Mouse (Mus musculus) G1E-ER4 (cell line): ENCODE measurements around the gene Atp10a. TPM values are rescaled to one million over a fixed set of nuclear protein-coding genes. Genes with fewer than 3 reads are reported as not detected.

Experiments used
- GATA1 ChIP-seq: IDR thresholded peaks from one replicate; pipeline ENCODE4 v1.8.0; 2012; ENCODE audit warnings: low read length, inconsistent platforms
- polyA plus RNA-seq: library from polyadenylated mRNA; stranded (reverse); fragments of >175 nt; gene quantifications from 2 replicates; pipeline ENCODE4 v1.2.3, GENCODE M21; 2012

The Atp10a gene
- polyA plus RNA-seq, 1 experiment = not detected

DNA sequence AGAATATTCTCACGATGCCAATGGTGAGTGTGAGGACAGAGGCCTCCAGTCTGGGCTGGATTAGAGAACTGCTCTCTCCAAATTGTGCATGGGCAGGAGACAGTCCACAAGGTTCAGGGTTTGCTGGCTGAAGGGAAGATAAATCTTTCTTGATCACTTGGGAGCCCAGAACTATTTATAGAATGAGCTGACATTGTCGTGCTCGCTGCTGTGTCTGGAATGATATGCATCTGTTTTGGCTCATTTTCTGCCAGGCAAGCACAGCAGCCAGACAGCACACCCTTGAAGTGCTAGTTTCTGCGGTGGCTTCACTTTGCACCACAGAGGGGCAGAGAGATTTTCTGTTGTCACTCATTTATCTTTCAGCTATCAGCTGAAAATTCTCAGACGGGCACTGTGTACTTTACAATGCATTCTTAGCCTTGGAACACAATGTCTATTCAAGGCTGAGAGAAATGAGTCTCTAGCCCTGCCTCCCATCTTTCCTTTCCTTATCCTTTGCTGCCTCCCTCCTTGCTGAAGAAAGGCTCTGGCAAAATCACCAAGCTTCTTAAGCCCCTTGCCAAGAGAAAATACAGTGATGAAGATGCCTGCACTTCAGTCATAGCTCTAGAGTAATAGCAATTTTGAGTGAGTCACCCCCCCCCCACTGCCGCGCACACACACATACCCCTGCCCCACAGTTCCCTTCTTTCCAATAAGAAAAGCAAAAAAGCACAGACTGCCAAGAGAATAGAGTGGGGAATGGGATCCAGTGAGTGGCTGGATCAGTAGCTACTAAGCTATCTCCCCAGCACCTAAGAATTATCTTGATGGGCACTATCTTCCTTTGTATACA is 132.7 kb downstream of the Atp10a start:
- no peak for TF ChIP-seq GATA1

DNA sequence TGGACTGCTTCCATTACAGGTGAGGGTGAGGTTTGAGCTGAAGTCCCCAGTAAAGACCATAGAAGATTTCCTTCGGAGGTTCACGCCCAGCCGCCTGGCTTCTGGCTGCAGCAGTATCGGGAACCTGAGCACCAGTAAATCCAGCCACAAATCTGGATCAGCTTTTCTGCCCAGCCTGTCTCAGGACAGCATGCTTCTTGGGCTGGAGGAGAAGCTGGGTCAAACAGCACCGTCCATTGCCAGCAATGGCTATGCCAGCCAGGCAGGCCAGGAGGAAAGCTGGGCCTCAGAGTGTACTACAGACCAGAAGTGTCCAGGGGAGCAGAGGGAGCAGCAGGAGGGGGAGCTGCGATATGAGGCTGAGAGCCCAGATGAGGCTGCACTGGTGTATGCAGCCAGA is 141.3 kb downstream of the Atp10a start:
- no peak for TF ChIP-seq GATA1

DNA sequence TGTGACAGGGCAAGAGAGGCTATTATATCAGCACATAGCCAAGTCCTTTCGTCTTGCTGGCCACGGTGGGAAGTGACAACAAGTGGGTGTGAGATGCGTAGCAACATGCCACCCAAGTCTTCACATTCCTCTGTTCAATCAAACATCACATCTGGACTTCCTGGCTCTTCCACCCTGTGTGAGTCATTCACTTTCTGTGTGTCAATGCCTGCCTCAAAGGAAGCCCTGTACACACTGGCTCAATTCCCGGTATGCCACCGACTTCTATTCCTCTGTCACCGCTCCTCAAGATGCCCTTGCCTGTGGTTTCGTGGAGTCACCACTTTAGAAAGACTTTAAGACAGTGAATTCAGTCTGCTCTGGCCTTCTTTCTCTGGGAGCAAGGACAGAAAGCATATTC is 144.9 kb downstream of the Atp10a start:
- no peak for TF ChIP-seq GATA1

DNA sequence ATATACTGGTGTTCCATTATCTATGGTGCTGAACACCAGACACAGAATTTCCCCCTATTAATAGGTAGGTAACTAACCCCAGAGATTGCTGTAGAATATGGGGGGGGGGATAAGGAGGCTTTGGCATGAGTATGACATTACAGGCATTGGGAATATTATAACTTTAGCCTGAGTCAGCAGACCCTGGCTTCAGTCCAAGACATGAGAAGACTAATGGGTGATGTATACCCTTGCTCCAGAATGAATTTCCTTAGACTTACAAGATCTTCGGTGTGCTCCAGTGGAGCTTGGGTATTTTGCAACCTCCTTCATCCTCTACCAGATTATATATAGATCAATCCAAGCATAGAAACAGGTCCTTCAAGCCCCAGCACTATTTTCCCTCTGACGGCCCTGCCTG is 145.8 kb downstream of the Atp10a start:
- no peak for TF ChIP-seq GATA1

DNA sequence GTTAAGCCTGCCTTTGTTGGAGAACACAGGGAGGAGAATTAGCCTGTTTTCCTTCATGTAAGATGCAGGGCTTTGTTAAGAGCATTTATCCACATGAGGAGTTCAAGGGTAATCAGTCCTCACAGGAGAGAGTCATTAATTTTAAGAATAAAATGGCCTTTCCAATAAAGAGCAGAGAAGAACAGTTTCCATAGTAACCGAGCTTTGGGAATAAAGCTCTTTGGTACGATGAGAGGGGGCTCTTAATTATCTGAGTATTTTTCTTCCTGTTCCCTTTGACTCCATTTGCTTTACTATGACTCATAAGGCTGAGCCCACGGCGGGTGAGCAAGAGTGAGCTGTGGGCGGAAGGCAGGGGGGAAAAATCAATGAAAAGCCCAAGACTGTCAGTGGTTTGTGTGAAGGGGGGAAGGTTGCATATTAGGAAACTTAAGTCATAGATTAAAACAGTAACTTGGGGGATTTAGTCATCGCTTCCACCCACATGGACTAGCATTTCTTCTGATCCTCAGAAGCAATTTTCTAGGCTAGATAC is 166.2 kb downstream of the Atp10a start:
- TF ChIP-seq GATA1 = no peak

DNA sequence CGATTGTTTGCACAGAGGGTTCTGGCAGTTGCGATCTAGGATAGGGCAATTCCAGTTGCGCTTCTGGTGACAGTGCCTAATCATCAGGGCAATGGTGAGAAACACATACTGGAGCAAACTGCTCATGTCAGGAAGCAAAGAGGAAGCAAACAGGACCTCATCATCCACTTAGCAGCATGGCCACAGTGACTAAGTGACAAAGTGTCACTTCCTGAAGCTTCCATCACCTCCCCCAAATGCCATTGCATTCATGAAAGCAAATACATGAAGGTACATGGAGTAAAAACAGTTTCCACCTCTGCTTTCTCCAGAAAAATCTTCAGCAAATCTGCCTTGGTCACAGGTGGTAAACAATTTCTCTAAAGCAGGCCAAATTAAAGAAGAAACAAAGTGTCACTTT is 168.7 kb downstream of the Atp10a start:
- no peak for TF ChIP-seq GATA1

DNA sequence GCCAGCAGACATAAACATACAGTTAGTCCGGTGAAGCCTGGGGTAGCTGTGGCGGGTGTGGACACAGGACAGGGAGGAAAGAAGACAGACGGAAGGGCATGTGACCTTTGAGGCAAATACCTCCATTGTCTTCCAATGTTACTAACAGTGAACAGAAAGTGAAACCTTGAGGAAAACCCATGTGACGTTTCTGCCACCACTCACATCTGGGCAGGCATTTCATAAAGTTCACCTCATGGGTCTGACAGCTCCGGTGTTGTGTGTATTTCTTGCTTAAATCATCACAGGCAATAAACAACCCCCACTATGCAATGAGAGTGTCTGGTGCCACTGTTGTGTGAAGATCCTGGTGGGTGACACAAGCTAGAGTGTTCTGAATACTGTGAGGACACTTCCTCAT is 173.1 kb downstream of the Atp10a start:
- no peak for TF ChIP-seq GATA1

DNA sequence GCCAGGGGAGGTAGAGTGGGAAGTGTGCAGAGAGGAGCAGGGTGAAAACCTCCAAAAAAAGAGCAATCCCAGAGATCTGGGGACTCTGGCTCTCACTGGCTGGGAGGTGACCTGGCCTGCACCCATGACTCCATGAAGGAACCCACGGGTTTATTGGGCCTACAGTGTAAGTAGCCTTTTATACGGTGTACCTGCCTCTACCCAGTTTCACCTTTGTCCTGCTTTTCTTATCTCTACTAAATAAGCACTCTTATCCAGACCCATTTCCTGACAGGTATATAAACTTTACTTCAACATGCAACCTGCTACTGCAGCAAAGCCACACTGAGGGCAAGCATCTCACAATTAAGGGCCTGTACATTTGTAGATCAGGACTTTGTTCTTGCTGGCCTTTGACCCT is 184.4 kb downstream of the Atp10a start:
- no peak for TF ChIP-seq GATA1

DNA sequence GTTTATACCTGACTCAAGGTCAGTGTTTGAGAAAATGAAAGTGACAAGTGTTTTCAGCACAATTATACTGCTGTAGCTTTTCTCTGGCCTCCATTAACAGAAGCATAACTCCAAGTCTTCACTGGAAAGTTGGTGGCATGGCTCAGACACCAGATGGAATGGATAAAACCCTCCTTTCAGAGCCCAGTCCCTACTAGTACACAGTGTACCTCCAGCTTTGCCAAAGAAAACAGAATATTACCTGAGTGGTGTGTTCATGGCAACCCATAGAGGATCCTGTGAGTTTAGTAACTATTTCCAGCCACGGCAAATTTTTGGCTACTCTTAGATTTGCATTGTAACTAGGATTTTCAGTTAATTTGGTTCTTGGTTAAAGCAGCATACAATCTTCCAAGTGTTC is 185.1 kb downstream of the Atp10a start:
- no peak for TF ChIP-seq GATA1

DNA sequence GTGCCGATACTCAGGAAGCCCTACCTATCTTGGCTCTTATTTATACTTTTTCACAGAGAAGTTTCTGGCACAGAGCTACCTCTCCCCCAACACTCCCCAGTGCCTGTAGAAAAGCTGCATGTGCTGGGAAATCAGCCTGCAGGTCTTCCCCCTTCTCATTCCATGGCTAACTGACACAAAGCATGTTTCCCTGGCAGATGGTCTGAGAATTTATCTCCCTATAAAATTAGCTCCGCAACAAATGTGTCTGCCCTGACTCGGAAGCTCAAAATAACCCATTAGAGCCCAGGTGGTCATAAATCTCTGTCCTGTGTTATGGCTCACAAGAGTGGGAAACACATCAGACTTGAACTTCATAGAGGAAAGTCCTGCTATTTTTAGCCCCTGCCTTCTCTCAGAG is 186.9 kb downstream of the Atp10a start:
- TF ChIP-seq GATA1 = no peak

DNA sequence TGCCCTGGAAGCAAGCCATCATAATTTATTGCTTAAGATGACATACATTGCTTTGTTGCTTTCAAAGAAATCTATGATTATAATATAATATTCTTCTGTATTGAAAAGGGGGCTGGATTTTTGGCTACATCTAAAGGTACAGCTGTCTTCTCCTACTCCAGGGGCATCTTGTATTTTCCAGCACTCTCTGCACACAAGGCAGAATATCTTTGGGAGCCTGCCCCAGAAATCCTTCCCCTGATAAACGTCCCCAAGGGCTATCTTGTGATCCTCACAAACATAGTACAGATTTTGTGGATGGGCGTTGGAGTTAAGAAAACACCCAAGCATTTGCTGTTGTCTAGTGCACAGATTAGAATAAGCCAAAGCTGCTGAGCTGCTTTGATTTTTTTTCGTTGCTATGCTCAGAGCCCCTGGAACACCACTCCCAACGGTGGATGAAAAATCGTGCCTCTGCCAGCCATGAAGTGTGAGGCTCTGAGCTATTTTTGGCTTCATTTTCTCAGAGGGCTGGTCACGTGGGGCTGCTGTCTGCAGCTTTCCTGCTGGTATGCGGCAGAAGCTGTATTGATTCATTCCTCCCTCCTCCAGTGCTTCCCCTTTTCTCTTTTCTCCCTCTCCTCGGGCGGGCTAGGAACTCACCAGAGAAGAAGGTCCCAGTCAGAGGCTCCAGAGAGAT is 187.9 kb downstream of the Atp10a start:
- no peak for TF ChIP-seq GATA1

DNA sequence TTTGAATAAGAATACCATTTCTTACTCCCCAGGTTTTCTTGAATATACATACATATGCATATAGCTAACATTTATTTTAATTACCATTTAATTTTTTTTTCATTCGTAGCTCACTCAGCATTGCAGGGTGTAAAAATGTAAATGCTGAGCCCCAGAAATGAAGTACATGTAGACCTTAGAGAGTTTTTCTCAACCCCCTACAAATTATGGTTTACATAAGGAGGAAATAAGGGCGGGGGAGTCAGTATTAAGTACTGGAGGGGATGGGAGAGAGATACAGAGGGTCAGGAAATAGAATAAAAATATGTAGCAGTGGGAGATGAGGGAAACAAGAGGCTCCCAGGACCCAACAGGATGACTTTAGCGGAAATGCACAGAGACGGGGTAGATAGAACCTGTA is 188.5 kb downstream of the Atp10a start:
- no peak for TF ChIP-seq GATA1

DNA sequence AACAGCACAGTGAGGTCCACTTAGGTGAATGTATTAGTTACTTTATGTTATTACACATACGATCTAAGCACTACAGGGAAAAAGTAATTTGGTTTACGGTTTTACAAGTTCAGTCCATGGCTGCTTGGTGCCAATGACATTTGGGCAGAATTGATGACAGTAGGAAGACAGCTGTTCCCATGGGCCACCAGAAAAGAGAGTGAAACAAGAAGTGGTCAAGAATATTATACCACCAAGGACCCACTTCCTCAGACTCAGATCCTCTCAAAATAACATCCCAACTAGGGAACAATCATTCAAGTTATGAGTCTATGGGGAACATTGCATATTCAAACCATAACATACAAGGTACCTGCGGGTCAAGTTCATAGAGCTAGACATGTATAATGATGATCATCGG is 203.0 kb downstream of the Atp10a start:
- no peak for TF ChIP-seq GATA1

DNA sequence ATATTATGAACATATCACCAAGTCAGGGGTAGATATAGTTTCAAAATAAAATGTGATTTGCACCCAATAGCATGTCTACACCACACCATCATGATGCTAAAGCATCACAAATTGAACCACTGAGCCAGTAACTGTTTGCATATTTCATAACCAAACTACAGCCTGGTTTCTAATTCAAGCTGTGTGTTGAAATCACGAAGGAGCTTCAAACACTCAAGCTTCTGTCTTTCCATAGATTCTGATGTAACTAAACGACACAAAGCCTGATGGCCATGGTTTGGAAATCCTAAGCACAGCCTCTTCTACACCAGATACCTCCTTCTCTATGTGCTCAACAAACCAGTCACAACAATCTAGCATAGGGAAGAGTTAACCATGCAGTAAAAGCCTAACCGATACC is 207.2 kb downstream of the Atp10a start:
- no peak for TF ChIP-seq GATA1

DNA sequence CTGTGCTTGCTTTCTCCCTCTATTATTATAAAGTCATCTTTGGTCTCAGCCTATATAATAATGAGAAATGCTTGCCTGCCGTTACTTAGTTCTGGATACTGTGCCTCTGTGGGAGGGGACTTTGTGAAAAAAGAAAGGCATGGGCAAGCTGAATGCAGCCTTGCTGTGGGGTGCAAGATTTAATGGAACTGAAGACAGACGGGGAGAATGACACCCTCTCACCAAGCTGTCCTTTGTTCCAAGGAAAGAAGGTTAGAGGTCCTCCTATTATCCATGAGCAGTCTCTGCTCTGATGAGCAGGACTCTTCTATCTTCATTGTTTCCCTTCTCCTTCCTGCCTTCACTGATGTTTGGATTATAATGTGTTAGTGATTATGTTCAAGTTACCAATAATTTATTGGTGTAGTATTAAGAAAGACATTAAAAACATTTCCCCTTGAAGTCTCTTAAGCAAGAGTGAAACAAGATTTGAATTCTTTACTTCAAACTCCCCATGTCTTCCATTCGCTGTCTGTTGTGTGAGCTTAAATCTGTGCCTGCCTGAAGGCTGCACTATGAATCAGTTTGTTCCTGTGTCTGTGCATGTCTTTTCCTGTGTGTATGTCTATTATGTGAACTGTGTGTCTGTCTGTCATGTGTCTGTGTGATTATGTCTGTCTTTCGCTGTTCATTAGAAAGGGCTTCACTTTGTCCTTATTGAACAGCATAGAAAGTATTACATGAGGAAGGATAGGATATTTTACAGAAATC is 211.1 kb downstream of the Atp10a start:
- TF ChIP-seq GATA1 = no peak

DNA sequence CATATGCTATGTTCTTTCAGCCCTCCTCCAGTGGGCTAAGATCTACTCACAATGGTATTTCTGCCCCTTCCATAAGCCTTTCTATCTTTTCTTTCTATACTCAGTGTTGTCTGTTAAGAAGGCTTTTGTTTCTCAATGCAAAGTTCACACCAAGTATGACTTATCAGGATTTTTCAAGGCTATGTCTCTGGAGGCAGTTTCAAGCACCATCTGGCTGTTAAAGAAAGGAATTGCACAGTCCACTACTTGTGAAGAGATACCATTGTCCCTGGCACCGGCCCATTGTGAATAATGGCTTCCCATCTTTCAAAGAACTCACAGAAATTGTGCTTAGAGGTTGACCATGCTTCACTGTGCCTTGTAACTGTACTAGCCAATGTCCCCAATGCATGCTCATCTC is 214.7 kb downstream of the Atp10a start:
- TF ChIP-seq GATA1 = no peak
